In genomic region chr1:161494343-161494742, GRCm38 (mm10) we compare ENCODE assay signal across 9 mouse cellular contexts. TPM values are rescaled to one million over a fixed set of nuclear protein-coding genes. Genes with fewer than 3 reads are reported as not detected.
DNase-seq lines count a peak whose midpoint lies in the region; ATAC-seq and TF ChIP-seq lines count a peak whose summit lies in the region.
"Had no signal": no experiment of that assay in that cellular context is flagged by ENCODE, and none has a peak within 500 bp of the region (broad histone marks: within the 10 kb centered on the region; RNA-seq: fewer than 3 reads in every experiment).

Gene Tnfsf18 (plus strand): TSS chr1:161494655.

- no peak for TF ChIP-seq POLR2A in limb, embryonic 14.5 days (IDR thresholded peaks at IDR 0.05; ENCODE audit: borderline replicate concordance, extremely low read depth, insufficient read depth, insufficient read length)

- ATAC-seq in neural tube, embryonic 13.5 days (ENCODE audit: low read depth), result peak; percentile 71; the same call in 1 of the 2 replicates
- ATAC-seq in neural tube, embryonic 15.5 days (ENCODE audit: low FRiP score), result no peak
- peak; percentile 74 for ATAC-seq in limb, embryonic 14.5 days (ENCODE audit: low FRiP score, low read depth)

- intact Hi-C loops in heart, postnatal 36 days (cut with DNase I), result loop anchor here (1.0 kb wide), 1 partner anchor 12 kb away; no protein-coding TSS in a partner anchor

- WGBS in neural tube, embryonic 13.5 days, result 45% methylated on average over 8 of the region's 8 CpGs
- 43% methylated on average over 8 of the region's 8 CpGs for WGBS in neural tube, embryonic 15.5 days
- 20% methylated on average over 8 of the region's 8 CpGs for WGBS in limb, embryonic 14.5 days

- H3K4me3 ChIP-seq in neural tube, embryonic 13.5 days, result no peak within 1 kb of the TSS
- no peak within 1 kb of the TSS for H3K4me3 ChIP-seq in neural tube, embryonic 15.5 days (replicated peaks)
- no peak within 1 kb of the TSS for H3K4me3 ChIP-seq in limb, embryonic 14.5 days (replicated peaks; ENCODE audit: low read length)

- no peak within 1 kb of the TSS for H3K9ac ChIP-seq in neural tube, embryonic 13.5 days
- no peak within 1 kb of the TSS for H3K9ac ChIP-seq in neural tube, embryonic 15.5 days (replicated peaks)
- no peak within 1 kb of the TSS for H3K9ac ChIP-seq in limb, embryonic 14.5 days (ENCODE audit: low read depth, low read length, severe bottlenecking)

- peak; percentile 19 for DNase-seq in fat pad, adult 2 months (ENCODE audit: extremely low read depth, low read depth, low spot score)
- peak; percentile 78 to 79 for DNase-seq in heart, postnatal 36 days
- DNase-seq in limb, embryonic 14.5 days (ENCODE audit: low spot score), result peak; percentile 82
- peak; percentile 34 for DNase-seq in right cerebral cortex, postnatal 4 days
- no peak for DNase-seq in thymus, postnatal 14 days

- H3K36me3 ChIP-seq in neural tube, embryonic 13.5 days, result no peaks in the 10 kb centered on the region
- no peaks in the 10 kb centered on the region for H3K36me3 ChIP-seq in neural tube, embryonic 15.5 days
- H3K36me3 ChIP-seq in limb, embryonic 14.5 days (ENCODE audit: control insufficient read depth, insufficient read depth, low read length), result no peaks in the 10 kb centered on the region

- H3K27me3 ChIP-seq in neural tube, embryonic 13.5 days, result no peaks in the 10 kb centered on the region
- H3K27me3 ChIP-seq in neural tube, embryonic 15.5 days (replicated peaks), result no peaks in the 10 kb centered on the region
- H3K27me3 ChIP-seq in limb, embryonic 14.5 days (ENCODE audit: control insufficient read depth, insufficient read depth, low read length), result no peaks in the 10 kb centered on the region

- H3K9me3 ChIP-seq in neural tube, embryonic 13.5 days, result no peaks in the 10 kb centered on the region
- no peaks in the 10 kb centered on the region for H3K9me3 ChIP-seq in neural tube, embryonic 15.5 days (replicated peaks)
- no peaks in the 10 kb centered on the region for H3K9me3 ChIP-seq in limb, embryonic 14.5 days (ENCODE audit: control insufficient read depth, low read length)

- H3K4me2 ChIP-seq in neural tube, embryonic 13.5 days, result no peak within 1 kb of the TSS
- H3K4me2 ChIP-seq in neural tube, embryonic 15.5 days, result no peak within 1 kb of the TSS
- H3K4me2 ChIP-seq in limb, embryonic 14.5 days (replicated peaks; ENCODE audit: low read depth, low read length, severe bottlenecking), result no peak within 1 kb of the TSS

- H3K27ac ChIP-seq in neural tube, embryonic 13.5 days (replicated peaks), result no peak within 1 kb of the TSS
- no peak within 1 kb of the TSS for H3K27ac ChIP-seq in neural tube, embryonic 15.5 days (replicated peaks)
- H3K27ac ChIP-seq in limb, embryonic 14.5 days (replicated peaks; ENCODE audit: low read depth, low read length), result no peak within 1 kb of the TSS

- no peaks in the 10 kb centered on the region; the same call in 1 of the 2 replicates for H3K4me1 ChIP-seq in neural tube, embryonic 13.5 days (replicated peaks)
- H3K4me1 ChIP-seq in neural tube, embryonic 15.5 days, result 0 out of 2 replicates have a peak, but pooled peaks cover 5% of the 10 kb centered on the region
- no peaks in the 10 kb centered on the region for H3K4me1 ChIP-seq in limb, embryonic 14.5 days (ENCODE audit: control insufficient read depth, insufficient read depth, low read length)

RNA-seq across cellular contexts. Expression of gene Tnfsf18, which starts in this region (rescaled TPM):
- not detected in 2 replicates for polyA plus RNA-seq in neural tube, embryonic 13.5 days (2015; fragmentation: Nextera tagmentation; extraction: Ambion mirVana)
- not detected in 2 replicates for polyA plus RNA-seq in neural tube, embryonic 15.5 days (2015; fragmentation: Nextera tagmentation; extraction: Ambion mirVana)
- total RNA-seq in heart, postnatal 36 days (2021), result not detected
- polyA plus RNA-seq in limb, embryonic 14.5 days (2012; rRNA removed), result 0.18 and 0.31 TPM in 2 replicates
- polyA plus RNA-seq in limb, embryonic 14.5 days (2014; fragmentation: Nextera tagmentation; extraction: Ambion mirVana), result 0.14 and 0.28 TPM in 2 replicates
- total RNA-seq: adrenal gland, postnatal 4 days; layer of hippocampus, adult 8-10 months had no signal

Comparison
In these comparisons a context has a peak if more than half of its experiments do, and no peak if none do; other contexts are left out.
1. Peak in ATAC-seq in neural tube, embryonic 13.5 days; RNA of the gene not detected or under 1 TPM.
2. Peak in DNase-seq in heart, postnatal 36 days; RNA of the gene not detected or under 1 TPM.
3. Peak in DNase-seq and ATAC-seq in limb, embryonic 14.5 days; RNA of the gene not detected or under 1 TPM.